Mouse (Mus musculus): Measurements from ENCODE around the gene Ifngr1. TPM values are rescaled to one million over a fixed set of nuclear protein-coding genes. Genes with fewer than 3 reads are reported as not detected.

Ifngr1 gene
- total and polyA plus RNA-seq, 3 experiments, result 17.3 to 36.0 (median 26.7) TPM

DNA sequence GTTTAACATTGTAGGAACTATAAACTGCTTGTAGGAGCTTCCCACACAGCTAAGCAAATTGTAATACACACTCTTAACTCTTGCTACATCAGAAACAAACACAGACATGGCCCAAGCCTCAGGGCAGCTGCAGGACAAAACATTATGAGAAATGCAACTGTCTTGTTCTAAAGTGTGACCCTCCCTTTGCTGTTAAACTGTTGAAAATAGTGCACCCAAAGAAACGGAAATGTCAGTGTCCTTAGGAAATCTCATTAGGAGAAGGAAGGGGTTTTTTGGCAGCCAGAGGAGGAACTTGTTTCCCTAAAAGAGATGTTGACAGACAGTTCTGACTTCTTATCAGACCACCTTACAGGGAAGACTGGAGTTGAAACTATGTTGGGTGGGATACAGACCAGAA, 21.0 kb upstream of the Ifngr1 start:
- no peak overlapping the region for H3K9ac ChIP-seq (ENCODE audit: insufficient read depth, low read depth)
- H3K27me3 ChIP-seq (replicated peaks), result no peaks in the 10 kb centered on the region
- H3K4me1 ChIP-seq (ENCODE audit: control insufficient read depth in 1 of 2, insufficient read depth in 2 of 2), result peaks cover 13 to 22% of the 10 kb centered on the region in 2 experiments
- no peak overlapping the region for H3K27ac ChIP-seq (ENCODE audit: insufficient read depth, low read depth)
- no peak overlapping the region for H3K4me3 ChIP-seq (replicated peaks in 1 of 3; ENCODE audit: low read depth in 2 of 3, low read length in 2 of 3, poor library complexity in 1 of 3)
- H3K4me2 ChIP-seq (ENCODE audit: insufficient read depth, low read depth, poor library complexity, severe bottlenecking), result no peak overlapping the region
- in situ Hi-C loops (cut with MboI; ENCODE audit: low pct_ligation_motif_present, low pct_unique_long_range_greater_than_20kb, low sequenced_read_pairs), result no loop called here
- no peaks in the 10 kb centered on the region for H3K79me2 ChIP-seq (replicated peaks; ENCODE audit: control insufficient read depth, extremely low read depth, insufficient read depth, poor library complexity, severe bottlenecking)
- DNase-seq (ENCODE audit: extremely low read depth), result no peak
- dilution Hi-C loops (cut with MboI; ENCODE audit: extremely low pct_ligation_motif_present, extremely low pct_unique_long_range_greater_than_20kb, low sequenced_read_pairs), result no loop called here
- no peaks in the 10 kb centered on the region for H3K9me3 ChIP-seq (replicated peaks; ENCODE audit: low read length)
- TF ChIP-seq KAT2A (IDR thresholded peaks at IDR 0.05; ENCODE audit: insufficient replicate concordance, low read length) (no peak), CHD1 (IDR thresholded peaks at IDR 0.05; ENCODE audit: low read depth, low read length) (no peak)
- H3K36me3 ChIP-seq (replicated peaks in 1 of 2; ENCODE audit: control insufficient read depth in 1 of 2, insufficient read depth in 1 of 2, low read length in 1 of 2), result no peaks in the 10 kb centered on the region

GRCm38 (mm10) chr10:19577571-19577970, 14.2 kb upstream of the Ifngr1 start:
- in situ Hi-C loops (cut with MboI; ENCODE audit: low pct_ligation_motif_present, low pct_unique_long_range_greater_than_20kb, low sequenced_read_pairs), result no loop called here

GRCm38 (mm10) chr10:19578001-19578400, 13.7 kb upstream of the Ifngr1 start:
- Histone ChIP-seq H3K4me3 (replicated peaks in 1 of 3; ENCODE audit: low read depth in 2 of 3, low read length in 2 of 3, poor library complexity in 1 of 3) (no peak overlapping the region), H3K4me2 (ENCODE audit: insufficient read depth, low read depth, poor library complexity, severe bottlenecking) (no peak overlapping the region), H3K9ac (ENCODE audit: insufficient read depth, low read depth) (no peak overlapping the region), H3K4me1 (ENCODE audit: control insufficient read depth in 1 of 2, insufficient read depth in 2 of 2) (peaks cover 0 to 5% of the 10 kb centered on the region in 2 experiments; a peak in 2 of 4 replicates), H3K79me2 (replicated peaks; ENCODE audit: control insufficient read depth, extremely low read depth, insufficient read depth, poor library complexity, severe bottlenecking) (no peaks in the 10 kb centered on the region), H3K27ac (ENCODE audit: insufficient read depth, low read depth) (no peak overlapping the region), H3K9me3 (replicated peaks; ENCODE audit: low read length) (no peaks in the 10 kb centered on the region), H3K36me3 (replicated peaks in 1 of 2; ENCODE audit: control insufficient read depth in 1 of 2, insufficient read depth in 1 of 2, low read length in 1 of 2) (no peaks in the 10 kb centered on the region), H3K27me3 (replicated peaks) (no peaks in the 10 kb centered on the region)
- DNase-seq (ENCODE audit: extremely low read depth), result no peak
- TF ChIP-seq POLR2A (IDR thresholded peaks at IDR 0.05; ENCODE audit: low read depth, low read length) (no peak), E2F4 (IDR thresholded peaks at IDR 0.05; ENCODE audit: insufficient replicate concordance, low read depth, low read length) (no peak), USF1 (IDR thresholded peaks at IDR 0.05; ENCODE audit: low read depth, low read length) (no peak), BHLHE40 (IDR thresholded peaks at IDR 0.05; ENCODE audit: low read depth, low read length) (no peak), CTCF (conservative IDR thresholded peaks at IDR 0.05 in 1 of 2, IDR thresholded peaks at IDR 0.05 in 1 of 2; ENCODE audit: low read depth in 2 of 2, low read length in 2 of 2) (no peak), ZMIZ1 (IDR thresholded peaks at IDR 0.05; ENCODE audit: low read depth, low read length) (no peak), JUND (conservative IDR thresholded peaks at IDR 0.05; ENCODE audit: low read depth, low read length) (no peak), JUN (IDR thresholded peaks at IDR 0.05; ENCODE audit: insufficient read depth, low read depth, low read length) (no peak), ETS1 (conservative IDR thresholded peaks at IDR 0.05; ENCODE audit: low read depth, low read length) (no peak), NRF1 (IDR thresholded peaks at IDR 0.05; ENCODE audit: low read depth, low read length) (no peak), RCOR1 (conservative IDR thresholded peaks at IDR 0.05; ENCODE audit: low read depth, low read length) (no peak), TCF12 (IDR thresholded peaks at IDR 0.05; ENCODE audit: low read depth, low read length) (no peak), ZNF384 (IDR thresholded peaks at IDR 0.05; ENCODE audit: low read depth, low read length) (no peak), ZC3H11A (IDR thresholded peaks at IDR 0.05; ENCODE audit: low read depth, low read length) (no peak), KAT2A (IDR thresholded peaks at IDR 0.05; ENCODE audit: insufficient replicate concordance, low read length) (no peak), UBTF (IDR thresholded peaks at IDR 0.05; ENCODE audit: low read depth, low read length) (no peak)
- dilution Hi-C loops (cut with MboI; ENCODE audit: extremely low pct_ligation_motif_present, extremely low pct_unique_long_range_greater_than_20kb, low sequenced_read_pairs) (no loop called here), in situ Hi-C loops (cut with MboI; ENCODE audit: low pct_ligation_motif_present, low pct_unique_long_range_greater_than_20kb, low sequenced_read_pairs) (no loop called here)

More at GRCm38 (mm10) chr10:19577571-19577970, 14.2 kb upstream of the Ifngr1 start:
- H3K9me3 ChIP-seq (replicated peaks; ENCODE audit: low read length), result no peaks in the 10 kb centered on the region
- H3K79me2 ChIP-seq (replicated peaks; ENCODE audit: control insufficient read depth, extremely low read depth, insufficient read depth, poor library complexity, severe bottlenecking), result no peaks in the 10 kb centered on the region
- no peak for DNase-seq (ENCODE audit: extremely low read depth)
- no peak overlapping the region for H3K9ac ChIP-seq (ENCODE audit: insufficient read depth, low read depth)
- TF ChIP-seq USF2 (conservative IDR thresholded peaks at IDR 0.05; ENCODE audit: low read depth, low read length), result no peak
- TF ChIP-seq MAFK (IDR thresholded peaks at IDR 0.05; ENCODE audit: insufficient replicate concordance, low read length), result no peak
- no peak for TF ChIP-seq UBTF (IDR thresholded peaks at IDR 0.05; ENCODE audit: low read depth, low read length)
- no peak for TF ChIP-seq CHD1 (IDR thresholded peaks at IDR 0.05; ENCODE audit: low read depth, low read length)
- no peak for TF ChIP-seq MXI1 (IDR thresholded peaks at IDR 0.05; ENCODE audit: low read depth, low read length)
- TF ChIP-seq MAZ (IDR thresholded peaks at IDR 0.05; ENCODE audit: low read depth, low read length), result no peak
- no peak for TF ChIP-seq TCF12 (IDR thresholded peaks at IDR 0.05; ENCODE audit: low read depth, low read length)
- no peak for TF ChIP-seq POLR2AphosphoS2 (IDR thresholded peaks at IDR 0.05; ENCODE audit: low read depth, low read length)
- no peak for TF ChIP-seq MEF2A (IDR thresholded peaks at IDR 0.05; ENCODE audit: borderline replicate concordance, low read depth, low read length)
- no peak for TF ChIP-seq NRF1 (IDR thresholded peaks at IDR 0.05; ENCODE audit: low read depth, low read length)
- no peak for TF ChIP-seq GABPA (IDR thresholded peaks at IDR 0.05; ENCODE audit: insufficient replicate concordance, low read depth, low read length)
- no peak for TF ChIP-seq TBP (conservative IDR thresholded peaks at IDR 0.05; ENCODE audit: low read depth, low read length)
- TF ChIP-seq ZKSCAN1 (IDR thresholded peaks at IDR 0.05; ENCODE audit: borderline replicate concordance, low read depth, low read length), result no peak
- TF ChIP-seq JUN (IDR thresholded peaks at IDR 0.05; ENCODE audit: insufficient read depth, low read depth, low read length), result no peak
- no peak for TF ChIP-seq IRF4 (IDR thresholded peaks at IDR 0.05; ENCODE audit: low read depth, low read length)
- TF ChIP-seq USF1 (IDR thresholded peaks at IDR 0.05; ENCODE audit: low read depth, low read length), result no peak
- TF ChIP-seq ETS1 (conservative IDR thresholded peaks at IDR 0.05; ENCODE audit: low read depth, low read length), result no peak
- TF ChIP-seq ELF1 (IDR thresholded peaks at IDR 0.05; ENCODE audit: low read depth, low read length), result no peak
- TF ChIP-seq NELFE (IDR thresholded peaks at IDR 0.05; ENCODE audit: low read depth, low read length), result no peak
- no peak for TF ChIP-seq RAD21 (IDR thresholded peaks at IDR 0.05; ENCODE audit: low read depth, low read length)
- no peak overlapping the region for H3K4me2 ChIP-seq (ENCODE audit: insufficient read depth, low read depth, poor library complexity, severe bottlenecking)
- dilution Hi-C loops (cut with MboI; ENCODE audit: extremely low pct_ligation_motif_present, extremely low pct_unique_long_range_greater_than_20kb, low sequenced_read_pairs), result no loop called here
- peaks cover 0 to 1% of the 10 kb centered on the region in 2 experiments; a peak in 2 of 4 replicates for H3K4me1 ChIP-seq (ENCODE audit: control insufficient read depth in 1 of 2, insufficient read depth in 2 of 2)
- no peaks in the 10 kb centered on the region for H3K36me3 ChIP-seq (replicated peaks in 1 of 2; ENCODE audit: control insufficient read depth in 1 of 2, insufficient read depth in 1 of 2, low read length in 1 of 2)
- H3K27ac ChIP-seq (ENCODE audit: insufficient read depth, low read depth), result no peak overlapping the region
- no peaks in the 10 kb centered on the region for H3K27me3 ChIP-seq (replicated peaks)
- no peak overlapping the region for H3K4me3 ChIP-seq (replicated peaks in 1 of 3; ENCODE audit: low read depth in 2 of 3, low read length in 2 of 3, poor library complexity in 1 of 3)

All from CH12.LX (cell line).